Mouse (Mus musculus) layer of hippocampus, postnatal 10 days (tissue): ENCODE measurements around the gene Mipol1. TPM values are rescaled to one million over a fixed set of nuclear protein-coding genes. Genes with fewer than 3 reads are reported as not detected.
"Not testable (repeated sequence)": the region's sequence is repeated elsewhere in the genome, so short reads cannot be mapped to it uniquely, and the experiment has no call there.

Experiments
- DNase-seq, 2 experiments: peaks; one replicate each; pipeline ENCODE4 v3.0.0; 2021; ENCODE audit warnings: low spot score in 2 of 2
- long read RNA-seq: library from polyadenylated mRNA; stranded (forward); transcript quantifications from one replicate; pipeline ENCODE4 v2.0.0, GENCODE M21; 2023
- total RNA-seq, 2 experiments: library from RNA; stranded (reverse); gene quantifications; 2 replicates each; pipeline ENCODE4 v1.2.3; 2021

Gene Mipol1
- total RNA-seq = 1 to 10 TPM; 5.1 to 6.3 TPM
- long read RNA-seq, transcript Mipol1-201 (11 exons, 2,117 nt) = major isoform, 5 of 7 reads
- long read RNA-seq, partial matches to known transcripts = 1 of 7 reads
- long read RNA-seq, other reads (novel, unspliced or antisense) = 1 of 7 reads

GRCm38 (mm10) chr12:57230192-57230706 is at the start of gene Mipol1, which contains the start of gene Prps1l3:
TSS of gene Mipol1 (plus strand) at chr12:57230427.
TSS of gene Prps1l3 (plus strand) at chr12:57230412.
- DNase-seq = peak; percentile 82 to 86

DNA sequence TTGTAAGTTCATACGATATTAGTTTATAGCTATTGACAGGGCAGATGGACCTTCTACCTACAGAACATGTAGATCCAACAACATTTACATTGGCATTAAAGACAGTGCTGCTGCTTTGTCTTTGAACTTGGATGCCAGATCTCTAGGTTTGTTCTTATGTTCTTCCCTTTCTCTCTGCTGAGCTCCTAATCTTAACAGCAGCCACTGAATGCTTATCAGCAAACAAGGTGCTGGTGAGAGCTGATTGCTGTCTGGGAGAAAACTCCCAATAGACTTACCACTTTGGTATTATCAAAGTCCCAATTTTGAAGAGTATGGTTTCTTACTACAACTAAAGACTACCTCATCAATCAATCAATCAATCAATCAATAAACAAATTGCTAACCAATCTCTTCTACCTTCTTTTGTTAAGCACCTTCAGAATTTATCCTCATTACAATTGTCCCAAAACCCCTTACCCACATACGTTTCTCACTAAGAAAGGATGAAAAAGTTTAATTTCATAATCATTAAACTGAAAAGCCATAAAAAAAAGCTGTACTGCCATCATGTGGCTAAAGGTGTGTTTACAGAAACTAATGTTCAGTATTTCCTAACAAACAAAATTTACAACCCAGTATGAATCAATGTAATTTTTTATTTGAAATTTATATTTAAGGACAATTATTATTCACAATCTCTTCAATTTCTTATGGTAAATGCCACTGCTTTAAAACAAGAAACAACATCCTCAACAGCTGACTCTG is 45.7 kb upstream of the Mipol1 start:
- DNase-seq = no peak

- DNase-seq = no peak
Observed at GRCm38 (mm10) chr12:57185475-57185874, 44.8 kb upstream of the Mipol1 start.

DNA sequence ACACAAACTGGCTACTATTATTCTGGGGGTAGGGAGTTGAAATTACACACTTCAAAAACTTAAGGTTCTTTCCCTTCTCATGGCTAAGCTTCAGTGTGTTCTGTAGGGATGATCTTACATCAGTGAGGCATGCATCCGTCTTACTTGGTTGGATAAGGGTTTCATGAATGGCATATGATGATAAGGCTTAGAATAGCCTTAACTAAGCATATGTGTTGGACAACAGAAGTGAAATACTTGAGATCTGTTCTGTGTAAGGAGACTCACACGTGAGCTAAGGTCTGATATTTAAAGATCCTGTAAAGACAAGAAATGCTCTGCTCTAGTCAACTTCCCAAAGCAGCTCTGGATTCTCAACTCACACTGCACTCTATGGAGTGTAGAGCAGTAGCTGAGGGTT is 44.1 kb upstream of the Mipol1 start:
- DNase-seq = no peak

GRCm38 (mm10) chr12:57187032-57187431 is 43.2 kb upstream of the Mipol1 start:
- no peak for DNase-seq

DNA sequence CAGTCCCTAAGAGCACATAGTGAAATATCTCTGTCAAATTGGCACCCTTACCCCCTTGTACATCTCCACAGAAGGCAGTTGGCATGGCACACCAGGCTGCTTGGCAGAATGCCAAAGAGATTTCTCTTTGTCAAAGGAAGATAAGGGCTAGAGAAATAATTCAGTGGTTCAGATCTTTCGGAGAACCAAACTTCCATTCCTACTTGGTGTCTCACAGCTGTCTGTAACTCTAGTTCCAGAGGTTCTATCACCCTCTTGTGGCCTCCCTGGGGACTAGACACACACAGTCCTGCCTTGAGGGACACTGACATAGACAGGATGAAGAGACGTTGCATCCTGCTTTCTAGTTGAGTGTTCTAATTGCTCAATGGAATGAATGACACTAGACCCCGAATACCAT is 35.6 kb upstream of the Mipol1 start:
- peak in 1 of 2 experiments; percentile 12 for DNase-seq

- no peak for DNase-seq
Observed at GRCm38 (mm10) chr12:57196286-57196607, 34.0 kb upstream of the Mipol1 start.

- peak in 1 of 2 experiments; percentile 28 for DNase-seq
Observed at GRCm38 (mm10) chr12:57196608-57197362, 33.4 kb upstream of the Mipol1 start.

DNA sequence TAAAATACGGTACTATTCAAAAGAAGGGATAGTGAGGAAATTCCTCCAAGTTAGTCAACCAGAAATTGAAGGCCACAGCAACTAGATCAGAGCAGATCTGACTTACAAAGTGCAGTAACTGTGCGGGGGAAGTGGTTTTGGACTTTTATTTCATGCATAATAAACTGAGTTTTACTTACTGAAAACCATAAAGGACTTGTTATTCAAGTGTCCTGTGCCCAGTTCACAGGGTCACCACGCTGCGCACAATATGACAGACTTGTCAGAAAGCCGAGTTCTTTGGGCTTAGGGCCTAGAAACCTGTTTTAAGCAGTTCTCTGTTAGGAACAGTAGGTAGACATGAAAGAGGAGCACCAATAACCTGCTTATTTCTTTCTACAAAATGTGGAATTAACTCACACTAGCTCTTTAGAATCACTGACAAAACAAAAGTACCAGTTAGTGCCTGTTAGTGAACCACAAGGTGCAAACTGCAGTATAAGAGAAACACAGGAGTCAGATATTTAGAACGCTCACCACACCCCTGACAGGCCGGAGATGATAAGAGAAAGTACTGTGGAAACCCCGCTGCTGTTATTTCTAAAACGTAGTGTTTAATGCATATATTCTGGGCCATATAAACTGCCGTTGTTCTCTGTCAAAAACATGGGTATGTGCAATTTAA is 32.7 kb upstream of the Mipol1 start, which contains the start of gene Slc25a21:
Slc25a21 (minus strand) TSS at position 110 of the 664 bp plus-strand sequence.
- DNase-seq = no peak

GRCm38 (mm10) chr12:57198269-57198668 is 32.0 kb upstream of the Mipol1 start:
- DNase-seq = no peak

GRCm38 (mm10) chr12:57199427-57199826 is 30.8 kb upstream of the Mipol1 start:
- DNase-seq = no peak

- DNase-seq = no peak
Observed at GRCm38 (mm10) chr12:57201901-57202300, 28.3 kb upstream of the Mipol1 start.

GRCm38 (mm10) chr12:57204276-57204851 is 25.9 kb upstream of the Mipol1 start:
- DNase-seq = no peak

- peak; percentile 59 to 63 for DNase-seq
Observed at GRCm38 (mm10) chr12:57211353-57212311, 18.6 kb upstream of the Mipol1 start.

GRCm38 (mm10) chr12:57212463-57212862 is 17.8 kb upstream of the Mipol1 start:
- DNase-seq = not testable (repeated sequence)

GRCm38 (mm10) chr12:57226411-57226810 is 3.8 kb upstream of the Mipol1 start:
- DNase-seq = no peak

- DNase-seq = no peak
Observed at GRCm38 (mm10) chr12:57227776-57228175, 2.5 kb upstream of the Mipol1 start.

DNA sequence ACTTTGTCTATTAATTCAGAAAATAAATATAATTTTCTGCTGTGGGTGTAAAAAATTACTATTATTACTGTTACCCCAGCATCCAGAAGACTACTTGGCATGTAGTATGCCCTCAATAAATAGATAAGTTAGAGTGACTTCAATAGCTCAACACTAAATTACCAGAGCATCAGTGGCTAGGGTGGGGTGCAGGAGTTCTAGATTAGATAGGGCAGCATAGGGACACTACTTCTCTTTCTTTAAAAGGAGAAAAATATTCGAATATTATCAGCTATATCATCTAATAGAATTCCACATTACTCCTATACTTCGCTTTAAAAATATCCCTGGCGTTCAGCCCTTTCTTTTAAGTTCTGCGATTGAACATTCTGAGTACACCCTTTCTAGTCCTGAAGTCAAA is 524 bp upstream of the Mipol1 start:
- no peak for DNase-seq

- DNase-seq = no peak
Observed at GRCm38 (mm10) chr12:57231085-57231875, 1.1 kb downstream of the Mipol1 start.
